18 mouse cellular contexts compared by ENCODE assay signal in the genomic region with DNA sequence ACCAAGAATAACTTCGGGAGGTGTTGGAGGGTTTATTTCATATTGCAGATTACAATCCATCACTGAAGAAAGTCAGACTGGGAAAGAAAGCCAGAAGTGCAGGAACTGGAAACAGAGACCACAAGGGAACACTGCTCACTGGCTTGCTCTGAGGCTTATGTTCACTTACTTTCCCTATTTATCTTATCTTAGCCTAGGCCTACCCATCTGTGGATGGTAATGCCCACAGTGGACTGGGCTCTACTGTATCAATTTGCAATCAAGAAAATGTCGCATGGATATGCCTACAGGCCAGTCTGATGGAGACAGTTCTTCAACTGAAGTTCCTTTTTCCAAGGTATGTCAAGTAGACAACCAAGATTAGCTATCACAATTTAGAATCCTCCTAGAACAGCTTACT.
"Had no signal": no experiment of that assay in that cellular context is flagged by ENCODE, and none has a peak within 500 bp of the region (broad histone marks: within the 10 kb centered on the region; RNA-seq: fewer than 3 reads in every experiment).

No protein-coding gene starts in this region.

- H3K27me3 ChIP-seq: midbrain, embryonic 12.5 days; neural tube, embryonic 13.5 days; neural tube, embryonic 15.5 days had no signal

- H3K9me3 ChIP-seq: midbrain, embryonic 10.5 days; midbrain, embryonic 12.5 days; neural tube, embryonic 13.5 days; neural tube, embryonic 15.5 days had no signal

- H3K36me3 ChIP-seq: midbrain, embryonic 10.5 days; midbrain, embryonic 12.5 days; neural tube, embryonic 13.5 days; neural tube, embryonic 15.5 days had no signal

- H3K9ac ChIP-seq: lung, embryonic 14.5 days; midbrain, embryonic 12.5 days; neural tube, embryonic 13.5 days; neural tube, embryonic 15.5 days had no signal

- H3K27ac ChIP-seq: midbrain, embryonic 10.5 days; midbrain, embryonic 12.5 days; neural tube, embryonic 13.5 days; neural tube, embryonic 15.5 days had no signal

- H3K4me1 ChIP-seq: midbrain, embryonic 10.5 days; midbrain, embryonic 12.5 days; neural tube, embryonic 13.5 days; neural tube, embryonic 15.5 days had no signal

- H3K4me3 ChIP-seq: midbrain, embryonic 10.5 days; midbrain, embryonic 12.5 days; myocyte; neural tube, embryonic 13.5 days; neural tube, embryonic 15.5 days had no signal

- DNase-seq: lung, embryonic 14.5 days; lung, postnatal 10 days; lung, postnatal 4 days; midbrain, embryonic 14.5 days; retina, postnatal 1 day; right cerebral cortex, adult 18-20 months; right cerebral cortex, postnatal 25 days; right cerebral cortex, postnatal 4 days; spleen, adult 18-20 months; thymus, adult 18-20 months; thymus, postnatal 14 days; thymus, postnatal 36 days had no signal

- ATAC-seq: midbrain, embryonic 16.5 days had no signal

- H3K4me2 ChIP-seq: lung, embryonic 14.5 days; midbrain, embryonic 12.5 days; neural tube, embryonic 13.5 days; neural tube, embryonic 15.5 days had no signal
